Mouse (Mus musculus) ES-Bruce4 (cell line): Measurements from ENCODE around the gene Nxf1.

Source experiments
- CTCF ChIP-seq: IDR thresholded peaks from one replicate; pipeline ENCODE4 v1.8.1; 2011; ENCODE audit warnings: low read depth, low read length
- EP300 ChIP-seq: IDR thresholded peaks from 2 replicates; pipeline ENCODE4 v1.6.1; 2011; ENCODE audit warnings: low read depth, low read length; ENCODE audit not compliant: insufficient read depth
- POLR2A ChIP-seq: IDR thresholded peaks from one replicate; pipeline ENCODE4 v1.8.1; 2011; ENCODE audit warnings: low read length; ENCODE audit not compliant: insufficient read depth

- no peak for TF ChIP-seq CTCF
- TF ChIP-seq POLR2A = no peak
- TF ChIP-seq EP300 = no peak
Measured at GRCm38 (mm10) chr19:8806810-8807209, 49.9 kb downstream of the Nxf1 start.
